8 mouse cellular contexts compared by ENCODE assay signal in genomic region chr12:81484212-81484611, GRCm38 (mm10). TPM values are rescaled to one million over a fixed set of nuclear protein-coding genes. Genes with fewer than 3 reads are reported as not detected.
DNase-seq lines count a peak whose midpoint lies in the region; ATAC-seq and TF ChIP-seq lines count a peak whose summit lies in the region.

No protein-coding gene starts in this region.

- H3K27me3 ChIP-seq in heart, embryonic 12.5 days (replicated peaks): no peaks in the 10 kb centered on the region
- H3K27me3 ChIP-seq in E14TG2a.4 (ENCODE audit: insufficient read depth, low read length): no peaks in the 10 kb centered on the region
- H3K27me3 ChIP-seq in forebrain, embryonic 12.5 days: no peaks in the 10 kb centered on the region
- no peaks in the 10 kb centered on the region for H3K27me3 ChIP-seq in liver, embryonic 16.5 days (ENCODE audit: control insufficient read depth, insufficient read depth, low read depth, low read length)

- H3K4me1 ChIP-seq in heart, embryonic 12.5 days (replicated peaks): no peaks in the 10 kb centered on the region
- H3K4me1 ChIP-seq in E14TG2a.4 (replicated peaks; ENCODE audit: low read depth, low read length): peaks cover 5% of the 10 kb centered on the region
- 0 out of 2 replicates have a peak, but pooled peaks cover 2% of the 10 kb centered on the region for H3K4me1 ChIP-seq in forebrain, embryonic 12.5 days
- peaks cover 3% of the 10 kb centered on the region; the same call in 1 of the 2 replicates for H3K4me1 ChIP-seq in liver, embryonic 16.5 days (ENCODE audit: control insufficient read depth, low read depth, low read length)

- H3K36me3 ChIP-seq in heart, embryonic 12.5 days: no peaks in the 10 kb centered on the region
- no peaks in the 10 kb centered on the region for H3K36me3 ChIP-seq in E14TG2a.4 (ENCODE audit: insufficient read depth, low read length)
- H3K36me3 ChIP-seq in forebrain, embryonic 12.5 days (replicated peaks): no peaks in the 10 kb centered on the region
- no peaks in the 10 kb centered on the region for H3K36me3 ChIP-seq in liver, embryonic 16.5 days (ENCODE audit: control insufficient read depth, insufficient read depth)

- WGBS in heart, embryonic 12.5 days: 1% methylated on average over 7 of the region's 7 CpGs
- 4% methylated on average over 7 of the region's 7 CpGs for WGBS in forebrain, embryonic 12.5 days
- 2% methylated on average over 7 of the region's 7 CpGs for WGBS in liver, embryonic 16.5 days (ENCODE audit: insufficient replicate concordance)

- peak overlapping the region; percentile 75 for H3K4me3 ChIP-seq in heart, embryonic 12.5 days
- H3K4me3 ChIP-seq in E14TG2a.4 (replicated peaks; ENCODE audit: low read length): peak overlapping the region; percentile 88
- peak overlapping the region; percentile 72 for H3K4me3 ChIP-seq in forebrain, embryonic 12.5 days (replicated peaks)
- peak overlapping the region; percentile 73 for H3K4me3 ChIP-seq in liver, embryonic 16.5 days (ENCODE audit: low read depth, low read length)

- DNase-seq in heart, postnatal 4 days: no peak
- DNase-seq in gastrocnemius, postnatal 14 days: no peak
- DNase-seq in adrenal gland, postnatal 14 days: no peak
- no peak for DNase-seq in adrenal gland, postnatal 4 days (ENCODE audit: low spot score in 2 of 2)

- H3K4me2 ChIP-seq in heart, embryonic 12.5 days: peak overlapping the region; percentile 73
- H3K4me2 ChIP-seq in forebrain, embryonic 12.5 days: peak overlapping the region; percentile 61
- peak overlapping the region; percentile 67 for H3K4me2 ChIP-seq in liver, embryonic 16.5 days (ENCODE audit: low read depth, low read length)

- intact Hi-C loops in gastrocnemius, postnatal 14 days (cut with DNase I; ENCODE audit: low total_unique reads): no loop called here

- no peaks in the 10 kb centered on the region for H3K9me3 ChIP-seq in heart, embryonic 12.5 days (replicated peaks)
- peaks cover 17% of the 10 kb centered on the region for H3K9me3 ChIP-seq in E14TG2a.4 (ENCODE audit: low read length)
- no peaks in the 10 kb centered on the region for H3K9me3 ChIP-seq in forebrain, embryonic 12.5 days
- H3K9me3 ChIP-seq in liver, embryonic 16.5 days (replicated peaks; ENCODE audit: control insufficient read depth, low read length): no peaks in the 10 kb centered on the region

- peak overlapping the region; percentile 92; the same call in 1 of the 2 replicates for H3K27ac ChIP-seq in heart, embryonic 12.5 days (ENCODE audit: poor library complexity, severe bottlenecking)
- H3K27ac ChIP-seq in forebrain, embryonic 12.5 days: no peak overlapping the region
- peak overlapping the region; percentile 94 for H3K27ac ChIP-seq in liver, embryonic 16.5 days (ENCODE audit: low read length)

- TF ChIP-seq CTCF in E14TG2a.4 (conservative IDR thresholded peaks at IDR 0.05; ENCODE audit: low read length): no peak

- no peak overlapping the region for H3K9ac ChIP-seq in heart, embryonic 12.5 days
- H3K9ac ChIP-seq in forebrain, embryonic 12.5 days: peak overlapping the region; percentile 66
- H3K9ac ChIP-seq in liver, embryonic 16.5 days (ENCODE audit: low read depth, low read length): peak overlapping the region; percentile 66

- ATAC-seq in heart, embryonic 12.5 days (ENCODE audit: insufficient number of reproducible peaks, low FRiP score): no peak
- ATAC-seq in forebrain, embryonic 12.5 days (ENCODE audit: low FRiP score): no peak
- no peak for ATAC-seq in liver, embryonic 16.5 days (ENCODE audit: low read depth)

RNA-seq across cellular contexts. Expression of gene Cox16, which starts 0.7 kb away (rescaled TPM):
- polyA plus RNA-seq in heart, embryonic 12.5 days (2016; fragmentation: Nextera tagmentation; extraction: Ambion mirVana): 96.9 and 103 TPM in 2 replicates
- total RNA-seq in heart, postnatal 4 days (2021): 10 to 100 TPM; 61.2 to 66.8 TPM
- 133 and 136 TPM in 2 replicates for polyA plus RNA-seq in forebrain, embryonic 12.5 days (2016; fragmentation: Nextera tagmentation; extraction: Ambion mirVana)
- polyA plus RNA-seq in liver, embryonic 16.5 days (2015; fragmentation: Nextera tagmentation; extraction: Ambion mirVana): 59.0 and 65.5 TPM in 2 replicates
- 10 to 100 TPM; 79.1 to 82.2 TPM for total RNA-seq in gastrocnemius, postnatal 14 days (2021)
- 103 and 112 TPM in 2 replicates for total RNA-seq in adrenal gland, postnatal 14 days (2021)
- total RNA-seq in adrenal gland, postnatal 4 days (2021): 100 to 1,000 TPM in 1 of 2 experiments, 10 to 100 TPM in 1; 90.3 to 114 TPM

RNA-seq across cellular contexts. Expression of gene Gm20498, which starts 48.5 kb away (rescaled TPM):
- polyA plus RNA-seq in heart, embryonic 12.5 days (2016; fragmentation: Nextera tagmentation; extraction: Ambion mirVana): 25.3 and 34.7 TPM in 2 replicates
- 10 to 100 TPM; 31.8 to 34.8 TPM for total RNA-seq in heart, postnatal 4 days (2021)
- polyA plus RNA-seq in forebrain, embryonic 12.5 days (2016; fragmentation: Nextera tagmentation; extraction: Ambion mirVana): 23.3 and 24.6 TPM in 2 replicates
- polyA plus RNA-seq in liver, embryonic 16.5 days (2015; fragmentation: Nextera tagmentation; extraction: Ambion mirVana): 10.3 and 10.6 TPM in 2 replicates
- 10 to 100 TPM; 32.6 to 33.6 TPM for total RNA-seq in gastrocnemius, postnatal 14 days (2021)
- 33.8 and 42.2 TPM in 2 replicates for total RNA-seq in adrenal gland, postnatal 14 days (2021)
- total RNA-seq in adrenal gland, postnatal 4 days (2021): 10 to 100 TPM; 25.6 to 29.4 TPM

RNA-seq across cellular contexts. Expression of gene Synj2bp, which starts 48.5 kb away (rescaled TPM):
- 29.2 and 34.6 TPM in 2 replicates for polyA plus RNA-seq in heart, embryonic 12.5 days (2016; fragmentation: Nextera tagmentation; extraction: Ambion mirVana)
- total RNA-seq in heart, postnatal 4 days (2021): 10 to 100 TPM; 37.5 to 37.6 TPM
- polyA plus RNA-seq in forebrain, embryonic 12.5 days (2016; fragmentation: Nextera tagmentation; extraction: Ambion mirVana): 30.9 and 34.2 TPM in 2 replicates
- 12.7 and 14.2 TPM in 2 replicates for polyA plus RNA-seq in liver, embryonic 16.5 days (2015; fragmentation: Nextera tagmentation; extraction: Ambion mirVana)
- total RNA-seq in gastrocnemius, postnatal 14 days (2021): 10 to 100 TPM; 26.1 to 26.2 TPM
- total RNA-seq in adrenal gland, postnatal 14 days (2021): 31.9 and 34.2 TPM in 2 replicates
- total RNA-seq in adrenal gland, postnatal 4 days (2021): 10 to 100 TPM; 28.0 to 31.2 TPM
